Mouse (Mus musculus): ENCODE measurements around the gene Wdr31. TPM values are rescaled to one million over a fixed set of nuclear protein-coding genes. Genes with fewer than 3 reads are reported as not detected.

The Wdr31 gene
- total and polyA plus RNA-seq, 3 experiments: 3.0 to 5.0 (median 3.8) TPM

DNA sequence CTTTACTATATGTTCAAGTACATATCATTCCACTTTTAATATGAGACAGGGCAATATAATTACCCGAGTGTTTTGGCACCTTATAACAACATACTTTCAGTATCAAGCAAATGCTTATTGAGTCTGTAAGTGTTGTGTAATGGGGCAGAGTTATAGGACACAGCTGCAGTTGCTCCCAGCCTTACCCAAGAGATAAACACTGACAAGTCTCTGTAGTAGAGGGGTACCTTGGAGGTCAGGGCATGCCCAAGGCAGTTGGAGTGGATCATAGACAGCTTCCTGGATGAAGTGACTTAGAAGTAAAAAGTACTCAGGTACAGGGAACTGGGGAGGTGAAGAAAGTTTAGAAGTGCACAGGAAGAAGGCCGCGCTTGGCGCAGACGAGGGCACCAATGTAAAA is 16.5 kb upstream of the Wdr31 start:
- Histone ChIP-seq H3K4me1 (ENCODE audit: control insufficient read depth in 1 of 2, insufficient read depth in 2 of 2) (peaks cover 0 to 24% of the 10 kb centered on the region in 2 experiments; a peak in 2 of 4 replicates), H3K4me2 (ENCODE audit: insufficient read depth, low read depth, poor library complexity, severe bottlenecking) (no peak overlapping the region), H3K27ac (ENCODE audit: insufficient read depth, low read depth) (no peak overlapping the region), H3K27me3 (replicated peaks) (no peaks in the 10 kb centered on the region), H3K4me3 (replicated peaks in 1 of 3; ENCODE audit: low read depth in 2 of 3, low read length in 2 of 3, poor library complexity in 1 of 3) (no peak overlapping the region), H3K9me3 (replicated peaks; ENCODE audit: low read length) (no peaks in the 10 kb centered on the region), H3K36me3 (replicated peaks in 1 of 2; ENCODE audit: control insufficient read depth in 1 of 2, insufficient read depth in 1 of 2, low read length in 1 of 2) (no peaks in the 10 kb centered on the region), H3K9ac (ENCODE audit: insufficient read depth, low read depth) (no peak overlapping the region), H3K79me2 (replicated peaks; ENCODE audit: control insufficient read depth, extremely low read depth, insufficient read depth, poor library complexity, severe bottlenecking) (no peaks in the 10 kb centered on the region)
- no peak for DNase-seq (ENCODE audit: extremely low read depth)
- dilution Hi-C loops (cut with MboI; ENCODE audit: extremely low pct_ligation_motif_present, extremely low pct_unique_long_range_greater_than_20kb, low sequenced_read_pairs): no loop called here
- no peak for TF ChIP-seq MYC (IDR thresholded peaks at IDR 0.05; ENCODE audit: low read depth, low read length)
- no peak for TF ChIP-seq USF1 (IDR thresholded peaks at IDR 0.05; ENCODE audit: low read depth, low read length)
- no peak for TF ChIP-seq NRF1 (IDR thresholded peaks at IDR 0.05; ENCODE audit: low read depth, low read length)
- no peak for TF ChIP-seq TCF12 (IDR thresholded peaks at IDR 0.05; ENCODE audit: low read depth, low read length)
- TF ChIP-seq CHD2 (IDR thresholded peaks at IDR 0.05; ENCODE audit: low read length): no peak
- no peak for TF ChIP-seq ZMIZ1 (IDR thresholded peaks at IDR 0.05; ENCODE audit: low read depth, low read length)
- TF ChIP-seq PAX5 (IDR thresholded peaks at IDR 0.05; ENCODE audit: low read length): no peak
- no peak for TF ChIP-seq CHD1 (IDR thresholded peaks at IDR 0.05; ENCODE audit: low read depth, low read length)
- no peak for TF ChIP-seq MAZ (IDR thresholded peaks at IDR 0.05; ENCODE audit: low read depth, low read length)
- no peak for TF ChIP-seq EP300 (IDR thresholded peaks at IDR 0.05; ENCODE audit: low read length)
- no peak for TF ChIP-seq ZC3H11A (IDR thresholded peaks at IDR 0.05; ENCODE audit: low read depth, low read length)
- TF ChIP-seq ETS1 (conservative IDR thresholded peaks at IDR 0.05; ENCODE audit: low read depth, low read length): no peak
- TF ChIP-seq TBP (conservative IDR thresholded peaks at IDR 0.05; ENCODE audit: low read depth, low read length): no peak
- TF ChIP-seq HCFC1 (IDR thresholded peaks at IDR 0.05; ENCODE audit: low read depth, low read length): no peak
- TF ChIP-seq IRF4 (IDR thresholded peaks at IDR 0.05; ENCODE audit: low read depth, low read length): no peak
- in situ Hi-C loops (cut with MboI; ENCODE audit: low pct_ligation_motif_present, low pct_unique_long_range_greater_than_20kb, low sequenced_read_pairs): no loop called here

GRCm38 (mm10) chr4:62486162-62486696 is 15.5 kb upstream of the Wdr31 start:
- Histone ChIP-seq H3K9me3 (replicated peaks; ENCODE audit: low read length) (no peaks in the 10 kb centered on the region), H3K4me1 (ENCODE audit: control insufficient read depth in 1 of 2, insufficient read depth in 2 of 2) (peaks cover 3 to 33% of the 10 kb centered on the region in 2 experiments; a peak in 2 of 4 replicates), H3K27ac (ENCODE audit: insufficient read depth, low read depth) (no peak overlapping the region), H3K4me3 (replicated peaks in 1 of 3; ENCODE audit: low read depth in 2 of 3, low read length in 2 of 3, poor library complexity in 1 of 3) (no peak overlapping the region), H3K9ac (ENCODE audit: insufficient read depth, low read depth) (no peak overlapping the region), H3K36me3 (replicated peaks in 1 of 2; ENCODE audit: control insufficient read depth in 1 of 2, insufficient read depth in 1 of 2, low read length in 1 of 2) (no peaks in the 10 kb centered on the region), H3K4me2 (ENCODE audit: insufficient read depth, low read depth, poor library complexity, severe bottlenecking) (no peak overlapping the region), H3K27me3 (replicated peaks) (no peaks in the 10 kb centered on the region), H3K79me2 (replicated peaks; ENCODE audit: control insufficient read depth, extremely low read depth, insufficient read depth, poor library complexity, severe bottlenecking) (no peaks in the 10 kb centered on the region)
- in situ Hi-C loops (cut with MboI; ENCODE audit: low pct_ligation_motif_present, low pct_unique_long_range_greater_than_20kb, low sequenced_read_pairs): no loop called here
- no peak for DNase-seq (ENCODE audit: extremely low read depth)
- dilution Hi-C loops (cut with MboI; ENCODE audit: extremely low pct_ligation_motif_present, extremely low pct_unique_long_range_greater_than_20kb, low sequenced_read_pairs): no loop called here
- TF ChIP-seq ZC3H11A (IDR thresholded peaks at IDR 0.05; ENCODE audit: low read depth, low read length) (no peak), IRF4 (IDR thresholded peaks at IDR 0.05; ENCODE audit: low read depth, low read length) (no peak), RCOR1 (conservative IDR thresholded peaks at IDR 0.05; ENCODE audit: low read depth, low read length) (no peak), JUND (conservative IDR thresholded peaks at IDR 0.05; ENCODE audit: low read depth, low read length) (no peak), ZNF384 (IDR thresholded peaks at IDR 0.05; ENCODE audit: low read depth, low read length) (no peak), MEF2A (IDR thresholded peaks at IDR 0.05; ENCODE audit: borderline replicate concordance, low read depth, low read length) (no peak), HCFC1 (IDR thresholded peaks at IDR 0.05; ENCODE audit: low read depth, low read length) (no peak), POLR2A (IDR thresholded peaks at IDR 0.05; ENCODE audit: low read depth, low read length) (no peak), E2F4 (IDR thresholded peaks at IDR 0.05; ENCODE audit: insufficient replicate concordance, low read depth, low read length) (no peak)
